ENCODE assay signal across 29 mouse cellular contexts in genomic region chr5:114842674-114843073, GRCm38 (mm10). TPM values are rescaled to one million over a fixed set of nuclear protein-coding genes. Genes with fewer than 3 reads are reported as not detected.
DNase-seq lines count a peak whose midpoint lies in the region; ATAC-seq and TF ChIP-seq lines count a peak whose summit lies in the region.
"Had no signal": no experiment of that assay in that cellular context is flagged by ENCODE, and none has a peak within 500 bp of the region (broad histone marks: within the 10 kb centered on the region; RNA-seq: fewer than 3 reads in every experiment).

No protein-coding gene starts in this region.

- DNase-seq in lung, embryonic 14.5 days: no peak
- no peak for DNase-seq in lung, postnatal 36 days
- no peak for DNase-seq in embryonic facial prominence, embryonic 14.5 days (ENCODE audit: low spot score)
- no peak for DNase-seq in B cell, adult 2 months
- DNase-seq: adrenal gland, postnatal 10 days; cerebellum, adult 8-10 months; gastrocnemius, adult 2 months; kidney, adult 2 months; layer of hippocampus, adult 9-11 months; lung, postnatal 4 days; right cerebral cortex, postnatal 4 days; thymus, adult 18-20 months; thymus, postnatal 4 days had no signal

- TF ChIP-seq CTCF in lung, embryonic 14.5 days (IDR thresholded peaks at IDR 0.05; ENCODE audit: low read depth): no peak

- H3K9me3 ChIP-seq in hindbrain, embryonic 12.5 days (replicated peaks): no peaks in the 10 kb centered on the region
- H3K9me3 ChIP-seq in hindbrain, embryonic 16.5 days (ENCODE audit: control insufficient read depth, low read length): no peaks in the 10 kb centered on the region
- H3K9me3 ChIP-seq in lung, embryonic 14.5 days (ENCODE audit: low read depth, low read length): no peaks in the 10 kb centered on the region
- H3K9me3 ChIP-seq in embryonic facial prominence, embryonic 14.5 days (ENCODE audit: control insufficient read depth, low read length): 0 out of 2 replicates have a peak, but pooled peaks cover 5% of the 10 kb centered on the region
- H3K9me3 ChIP-seq: forebrain, embryonic 12.5 days; limb, embryonic 15.5 days; lung, embryonic 15.5 days; midbrain, embryonic 15.5 days had no signal

- WGBS in hindbrain, embryonic 12.5 days: 68% methylated on average over 5 of the region's 5 CpGs
- WGBS in hindbrain, embryonic 16.5 days: 64% methylated on average over 5 of the region's 5 CpGs
- WGBS in lung, embryonic 14.5 days: 52% methylated on average over 5 of the region's 5 CpGs
- 54% methylated on average over 5 of the region's 5 CpGs for WGBS in embryonic facial prominence, embryonic 14.5 days

- no peaks in the 10 kb centered on the region for H3K36me3 ChIP-seq in hindbrain, embryonic 12.5 days
- H3K36me3 ChIP-seq in hindbrain, embryonic 16.5 days (ENCODE audit: control insufficient read depth, insufficient read depth, low read length): no peaks in the 10 kb centered on the region
- no peaks in the 10 kb centered on the region for H3K36me3 ChIP-seq in lung, embryonic 14.5 days (ENCODE audit: insufficient read depth)
- H3K36me3 ChIP-seq in embryonic facial prominence, embryonic 14.5 days (ENCODE audit: control insufficient read depth, insufficient read depth, low read length): no peaks in the 10 kb centered on the region
- H3K36me3 ChIP-seq in myocyte (ENCODE audit: control insufficient read depth, insufficient read depth): no peaks in the 10 kb centered on the region
- H3K36me3 ChIP-seq: forebrain, embryonic 12.5 days; limb, embryonic 15.5 days; lung, embryonic 15.5 days; midbrain, embryonic 15.5 days had no signal

- peak; percentile 48; the same call in 1 of the 2 replicates for ATAC-seq in hindbrain, embryonic 12.5 days (ENCODE audit: low FRiP score)
- ATAC-seq in hindbrain, embryonic 16.5 days: no peak
- ATAC-seq in lung, embryonic 14.5 days (ENCODE audit: insufficient read depth): 0 out of 2 replicates have a peak, but pooled peaks have one; percentile 14
- ATAC-seq in embryonic facial prominence, embryonic 14.5 days (ENCODE audit: low read depth): peak; percentile 17; the same call in 1 of the 2 replicates
- ATAC-seq: activated CD4-positive, CD25-positive, alpha-beta regulatory T cell, adult 4 months; inflammation-experienced regulatory T-cells, adult 6 months; midbrain, embryonic 15.5 days had no signal

- H3K4me1 ChIP-seq in hindbrain, embryonic 12.5 days: peaks cover 17% of the 10 kb centered on the region
- peaks cover 2% of the 10 kb centered on the region; the same call in 1 of the 2 replicates for H3K4me1 ChIP-seq in hindbrain, embryonic 16.5 days (ENCODE audit: control insufficient read depth, insufficient read depth, low read depth, low read length)
- no peaks in the 10 kb centered on the region for H3K4me1 ChIP-seq in lung, embryonic 14.5 days (ENCODE audit: insufficient read depth)
- peaks cover 7% of the 10 kb centered on the region; the same call in 1 of the 2 replicates for H3K4me1 ChIP-seq in embryonic facial prominence, embryonic 14.5 days (ENCODE audit: control insufficient read depth, insufficient read depth, low read length)

- no peak overlapping the region for H3K4me2 ChIP-seq in hindbrain, embryonic 12.5 days (replicated peaks)
- H3K4me2 ChIP-seq in hindbrain, embryonic 16.5 days (ENCODE audit: low read length): no peak overlapping the region
- no peak overlapping the region for H3K4me2 ChIP-seq in lung, embryonic 14.5 days
- no peak overlapping the region; the same call in 1 of the 2 replicates for H3K4me2 ChIP-seq in embryonic facial prominence, embryonic 14.5 days (ENCODE audit: low read depth, low read length)
- peak overlapping the region; percentile 31 for H3K4me2 ChIP-seq in myocyte (ENCODE audit: low read depth)
- H3K4me2 ChIP-seq: forebrain, embryonic 12.5 days; limb, embryonic 15.5 days; lung, embryonic 15.5 days; midbrain, embryonic 15.5 days had no signal

- TF ChIP-seq POLR2A in myocyte (IDR thresholded peaks at IDR 0.05; ENCODE audit: insufficient read length, low read depth): no peak

- H3K79me2 ChIP-seq in myocyte (ENCODE audit: control insufficient read depth, insufficient read depth): no peaks in the 10 kb centered on the region

- no peak overlapping the region for H3K9ac ChIP-seq in hindbrain, embryonic 12.5 days
- no peak overlapping the region for H3K9ac ChIP-seq in hindbrain, embryonic 16.5 days (ENCODE audit: low read depth, low read length)
- no peak overlapping the region for H3K9ac ChIP-seq in lung, embryonic 14.5 days
- H3K9ac ChIP-seq in embryonic facial prominence, embryonic 14.5 days (ENCODE audit: low read depth, low read length): no peak overlapping the region
- H3K9ac ChIP-seq: forebrain, embryonic 12.5 days; limb, embryonic 15.5 days; liver, embryonic 14.5 days; lung, embryonic 15.5 days; midbrain, embryonic 15.5 days had no signal

- no peak overlapping the region for H3K4me3 ChIP-seq in hindbrain, embryonic 12.5 days
- H3K4me3 ChIP-seq in hindbrain, embryonic 16.5 days (ENCODE audit: low read length): no peak overlapping the region
- H3K4me3 ChIP-seq in lung, embryonic 14.5 days (ENCODE audit: low read depth, low read length): no peak overlapping the region
- H3K4me3 ChIP-seq in embryonic facial prominence, embryonic 14.5 days (ENCODE audit: low read depth, low read length): no peak overlapping the region
- H3K4me3 ChIP-seq in myocyte: no peak overlapping the region
- H3K4me3 ChIP-seq: erythroblast, embryonic 14.5 days; forebrain, embryonic 12.5 days; gastrocnemius, adult 2 months; limb, embryonic 15.5 days; lung, embryonic 15.5 days; midbrain, embryonic 15.5 days had no signal

- no peaks in the 10 kb centered on the region for H3K27me3 ChIP-seq in hindbrain, embryonic 12.5 days
- H3K27me3 ChIP-seq in hindbrain, embryonic 16.5 days (replicated peaks; ENCODE audit: control insufficient read depth, insufficient read depth, low read length): no peaks in the 10 kb centered on the region
- H3K27me3 ChIP-seq in lung, embryonic 14.5 days (ENCODE audit: insufficient read depth, low read length): no peaks in the 10 kb centered on the region
- no peaks in the 10 kb centered on the region for H3K27me3 ChIP-seq in embryonic facial prominence, embryonic 14.5 days (replicated peaks; ENCODE audit: control insufficient read depth, insufficient read depth, low read length)
- no peaks in the 10 kb centered on the region for H3K27me3 ChIP-seq in myocyte (ENCODE audit: control insufficient read depth, insufficient read depth, insufficient read length)
- H3K27me3 ChIP-seq: forebrain, embryonic 12.5 days; limb, embryonic 15.5 days; lung, embryonic 15.5 days; midbrain, embryonic 15.5 days had no signal

- no peak overlapping the region for H3ac ChIP-seq in myocyte (ENCODE audit: control insufficient read depth, insufficient read length)

- 0 out of 2 replicates have a peak overlapping the region, but pooled peaks have one; percentile 23 for H3K27ac ChIP-seq in hindbrain, embryonic 12.5 days
- no peak overlapping the region for H3K27ac ChIP-seq in hindbrain, embryonic 16.5 days (ENCODE audit: low read depth, low read length)
- no peak overlapping the region for H3K27ac ChIP-seq in lung, embryonic 14.5 days (ENCODE audit: low read depth)
- H3K27ac ChIP-seq in embryonic facial prominence, embryonic 14.5 days (replicated peaks; ENCODE audit: low read depth, low read length): 0 out of 2 replicates have a peak overlapping the region, but pooled peaks have one; percentile 15
- H3K27ac ChIP-seq: forebrain, embryonic 12.5 days; gastrocnemius, adult 2 months; limb, embryonic 15.5 days; liver, embryonic 14.5 days; lung, embryonic 15.5 days; midbrain, embryonic 15.5 days had no signal

TF ChIP-seq in myocyte, 11 proteins besides CTCF, POLR2A, EP300 and RAD21:
- no peak for TF ChIP-seq REST (IDR thresholded peaks at IDR 0.05; ENCODE audit: insufficient read depth, insufficient read length)

RNA-seq across cellular contexts. Expression of gene 4930519G04Rik, which starts 10.8 kb away (rescaled TPM):
- not detected in 2 replicates for polyA plus RNA-seq in hindbrain, embryonic 12.5 days (2016; fragmentation: Nextera tagmentation; extraction: Ambion mirVana)
- polyA plus RNA-seq in hindbrain, embryonic 16.5 days (2015; fragmentation: Nextera tagmentation; extraction: Ambion mirVana): not detected in 2 replicates
- not detected in 2 replicates for polyA plus RNA-seq in lung, embryonic 14.5 days (2014; fragmentation: Nextera tagmentation; extraction: Ambion mirVana)
- not detected in 2 replicates for polyA plus RNA-seq in embryonic facial prominence, embryonic 14.5 days (2014; fragmentation: Nextera tagmentation; extraction: Ambion mirVana)
- polyA plus RNA-seq in myocyte (2012; fragmentation: generic; extraction: Trizol): not detected
- polyA plus RNA-seq: activated CD4-positive, CD25-positive, alpha-beta regulatory T cell, adult 4 months; forebrain, embryonic 12.5 days; frontal cortex, adult 2 months; heart, postnatal 0 days; hindbrain, embryonic 11.5 days; inflammation-experienced regulatory T-cells, adult 6 months; kidney, adult 2 months; large intestine, adult 2 months; limb, embryonic 15.5 days; liver, embryonic 14.5 days; lung, embryonic 15.5 days; midbrain, embryonic 15.5 days; stomach, embryonic 14.5 days had no signal

RNA-seq across cellular contexts. Expression of gene Gm9936, which starts 15.8 kb away (rescaled TPM):
- 0.56 and 0.76 TPM in 2 replicates for polyA plus RNA-seq in hindbrain, embryonic 12.5 days (2016; fragmentation: Nextera tagmentation; extraction: Ambion mirVana)
- 3.2 and 3.6 TPM in 2 replicates for polyA plus RNA-seq in hindbrain, embryonic 16.5 days (2015; fragmentation: Nextera tagmentation; extraction: Ambion mirVana)
- polyA plus RNA-seq in lung, embryonic 14.5 days (2014; fragmentation: Nextera tagmentation; extraction: Ambion mirVana): 0.18 TPM in 1 of 2 replicates, not detected in the other
- polyA plus RNA-seq in embryonic facial prominence, embryonic 14.5 days (2014; fragmentation: Nextera tagmentation; extraction: Ambion mirVana): 0.22 and 0.31 TPM in 2 replicates
- polyA plus RNA-seq in myocyte (2012; fragmentation: generic; extraction: Trizol): 0.25 TPM
- polyA plus RNA-seq: activated CD4-positive, CD25-positive, alpha-beta regulatory T cell, adult 4 months; erythroblast, embryonic 14.5 days; heart, postnatal 0 days; inflammation-experienced regulatory T-cells, adult 6 months; kidney, adult 2 months; large intestine, adult 2 months; liver, embryonic 14.5 days; lung, embryonic 15.5 days had no signal

RNA-seq across cellular contexts. Expression of gene 1500011B03Rik, which starts 19.4 kb away (rescaled TPM):
- polyA plus RNA-seq in hindbrain, embryonic 12.5 days (2016; fragmentation: Nextera tagmentation; extraction: Ambion mirVana): 165 TPM in 2 replicates
- polyA plus RNA-seq in hindbrain, embryonic 16.5 days (2015; fragmentation: Nextera tagmentation; extraction: Ambion mirVana): 285 and 306 TPM in 2 replicates
- 86.4 and 88.6 TPM in 2 replicates for polyA plus RNA-seq in lung, embryonic 14.5 days (2014; fragmentation: Nextera tagmentation; extraction: Ambion mirVana)
- 97.9 and 99.8 TPM in 2 replicates for polyA plus RNA-seq in embryonic facial prominence, embryonic 14.5 days (2014; fragmentation: Nextera tagmentation; extraction: Ambion mirVana)
- polyA plus RNA-seq in myocyte (2012; fragmentation: generic; extraction: Trizol): 31.4 TPM

RNA-seq across cellular contexts. Expression of gene Oasl2, which starts 54.1 kb away (rescaled TPM):
- polyA plus RNA-seq in hindbrain, embryonic 12.5 days (2016; fragmentation: Nextera tagmentation; extraction: Ambion mirVana): 2.0 and 3.0 TPM in 2 replicates
- polyA plus RNA-seq in hindbrain, embryonic 16.5 days (2015; fragmentation: Nextera tagmentation; extraction: Ambion mirVana): 4.9 and 5.3 TPM in 2 replicates
- polyA plus RNA-seq in lung, embryonic 14.5 days (2014; fragmentation: Nextera tagmentation; extraction: Ambion mirVana): 2.8 and 4.5 TPM in 2 replicates
- 3.5 and 5.0 TPM in 2 replicates for polyA plus RNA-seq in embryonic facial prominence, embryonic 14.5 days (2014; fragmentation: Nextera tagmentation; extraction: Ambion mirVana)
- 2.1 TPM for polyA plus RNA-seq in myocyte (2012; fragmentation: generic; extraction: Trizol)

Comparison
In these comparisons a context has a peak if more than half of its experiments do, and no peak if none do; other contexts are left out.
1. H3K27ac ChIP-seq: peak in hindbrain, embryonic 12.5 days (single experiment) and embryonic facial prominence, embryonic 14.5 days (single experiment); none in hindbrain, embryonic 16.5 days (single experiment) and lung, embryonic 14.5 days (single experiment).